Mouse (Mus musculus): Measurements from ENCODE around the gene B3galt4. TPM values are rescaled to one million over a fixed set of nuclear protein-coding genes. Genes with fewer than 3 reads are reported as not detected.

B3galt4 gene
- polyA plus RNA-seq, 1 experiment from 2014 or later = 4.0 TPM

GRCm38 (mm10) chr17:33973572-33973971 is 22.3 kb upstream of the B3galt4 start:
- Histone ChIP-seq H3K27me3 (ENCODE audit: control insufficient read depth, insufficient read depth, low read length) (peaks cover 15% of the 10 kb centered on the region), H3K9ac (ENCODE audit: low read length) (no peak overlapping the region), H3K4me3 (ENCODE audit: low read depth, low read length) (no peak overlapping the region), H3K27ac (ENCODE audit: low read depth, low read length) (no peak overlapping the region), H3K4me2 (ENCODE audit: low read depth, low read length, severe bottlenecking) (no peak overlapping the region), H3K4me1 (replicated peaks; ENCODE audit: control insufficient read depth, insufficient read depth, low read length) (peaks cover 6% of the 10 kb centered on the region; the same call in 1 of the 2 replicates), H3K9me3 (ENCODE audit: control insufficient read depth, low read length) (no peaks in the 10 kb centered on the region), H3K36me3 (ENCODE audit: control insufficient read depth, insufficient read depth, low read length) (no peaks in the 10 kb centered on the region)
- DNase-seq (ENCODE audit: low spot score) (no peak), ATAC-seq (replicated peaks; ENCODE audit: low FRiP score) (no peak)
- WGBS = 71% methylated on average over 3 of the region's 3 CpGs

- no peaks in the 10 kb centered on the region for H3K36me3 ChIP-seq (ENCODE audit: control insufficient read depth, insufficient read depth, low read length)
These were observed 21.4 kb upstream of the B3galt4 start for GRCm38 (mm10) chr17:33972691-33973090.

GRCm38 (mm10) chr17:33969394-33969793 is 18.1 kb upstream of the B3galt4 start:
- H3K27ac ChIP-seq (ENCODE audit: low read depth, low read length) = no peak overlapping the region
- H3K9me3 ChIP-seq (ENCODE audit: control insufficient read depth, low read length) = no peaks in the 10 kb centered on the region
- H3K27me3 ChIP-seq (ENCODE audit: control insufficient read depth, insufficient read depth, low read length) = no peaks in the 10 kb centered on the region
- 73% methylated on average over 4 of the region's 4 CpGs for WGBS
- H3K4me3 ChIP-seq (ENCODE audit: low read depth, low read length) = no peak overlapping the region
- H3K4me1 ChIP-seq (replicated peaks; ENCODE audit: control insufficient read depth, insufficient read depth, low read length) = no peaks in the 10 kb centered on the region
- ATAC-seq (replicated peaks; ENCODE audit: low FRiP score) (no peak), DNase-seq (ENCODE audit: low spot score) (no peak)
- H3K4me2 ChIP-seq (ENCODE audit: low read depth, low read length, severe bottlenecking) = no peak overlapping the region
- no peak overlapping the region for H3K9ac ChIP-seq (ENCODE audit: low read length)
- no peaks in the 10 kb centered on the region for H3K36me3 ChIP-seq (ENCODE audit: control insufficient read depth, insufficient read depth, low read length)

More at GRCm38 (mm10) chr17:33972691-33973090, 21.4 kb upstream of the B3galt4 start:
- Histone ChIP-seq H3K4me3 (ENCODE audit: low read depth, low read length) (no peak overlapping the region), H3K9ac (ENCODE audit: low read length) (no peak overlapping the region), H3K9me3 (ENCODE audit: control insufficient read depth, low read length) (no peaks in the 10 kb centered on the region), H3K27me3 (ENCODE audit: control insufficient read depth, insufficient read depth, low read length) (peaks cover 6% of the 10 kb centered on the region), H3K4me2 (ENCODE audit: low read depth, low read length, severe bottlenecking) (no peak overlapping the region), H3K27ac (ENCODE audit: low read depth, low read length) (no peak overlapping the region), H3K4me1 (replicated peaks; ENCODE audit: control insufficient read depth, insufficient read depth, low read length) (no peaks in the 10 kb centered on the region)
- DNase-seq (ENCODE audit: low spot score) (no peak), ATAC-seq (replicated peaks; ENCODE audit: low FRiP score) (no peak)
- 11% methylated on average over 1 of the region's 1 CpGs for WGBS

GRCm38 (mm10) chr17:33968927-33969326 is 17.6 kb upstream of the B3galt4 start:
- no peak overlapping the region for H3K4me3 ChIP-seq (ENCODE audit: low read depth, low read length)
- DNase-seq (ENCODE audit: low spot score) = no peak

GRCm38 (mm10) chr17:33968489-33968888 is 17.2 kb upstream of the B3galt4 start:
- peak; percentile 79 for ATAC-seq (replicated peaks; ENCODE audit: low FRiP score)
- H3K4me3 ChIP-seq (ENCODE audit: low read depth, low read length) = no peak overlapping the region

More at GRCm38 (mm10) chr17:33968927-33969326, 17.6 kb upstream of the B3galt4 start:
- 33% methylated on average over 5 of the region's 5 CpGs for WGBS
- no peaks in the 10 kb centered on the region for H3K27me3 ChIP-seq (ENCODE audit: control insufficient read depth, insufficient read depth, low read length)
- H3K36me3 ChIP-seq (ENCODE audit: control insufficient read depth, insufficient read depth, low read length) = no peaks in the 10 kb centered on the region
- H3K4me1 ChIP-seq (replicated peaks; ENCODE audit: control insufficient read depth, insufficient read depth, low read length) = no peaks in the 10 kb centered on the region
- no peaks in the 10 kb centered on the region for H3K9me3 ChIP-seq (ENCODE audit: control insufficient read depth, low read length)
- ATAC-seq (replicated peaks; ENCODE audit: low FRiP score) = peak; percentile 24; the same call in 1 of the 2 replicates
- no peak overlapping the region for H3K4me2 ChIP-seq (ENCODE audit: low read depth, low read length, severe bottlenecking)
- no peak overlapping the region for H3K27ac ChIP-seq (ENCODE audit: low read depth, low read length)
- H3K9ac ChIP-seq (ENCODE audit: low read length) = no peak overlapping the region

GRCm38 (mm10) chr17:33965846-33966550 is 14.7 kb upstream of the B3galt4 start:
- ATAC-seq (replicated peaks; ENCODE audit: low FRiP score) = no peak
- Histone ChIP-seq H3K27ac (ENCODE audit: low read depth, low read length) (no peak overlapping the region), H3K9me3 (ENCODE audit: control insufficient read depth, low read length) (no peaks in the 10 kb centered on the region), H3K4me1 (replicated peaks; ENCODE audit: control insufficient read depth, insufficient read depth, low read length) (no peaks in the 10 kb centered on the region), H3K4me3 (ENCODE audit: low read depth, low read length) (no peak overlapping the region), H3K4me2 (ENCODE audit: low read depth, low read length, severe bottlenecking) (no peak overlapping the region), H3K27me3 (ENCODE audit: control insufficient read depth, insufficient read depth, low read length) (no peaks in the 10 kb centered on the region), H3K36me3 (ENCODE audit: control insufficient read depth, insufficient read depth, low read length) (peaks cover 4% of the 10 kb centered on the region; the same call in 1 of the 2 replicates), H3K9ac (ENCODE audit: low read length) (no peak overlapping the region)
- WGBS = 89% methylated on average over 16 of the region's 16 CpGs
- no peak for DNase-seq (ENCODE audit: low spot score)

More at GRCm38 (mm10) chr17:33968489-33968888, 17.2 kb upstream of the B3galt4 start:
- no peak overlapping the region for H3K9ac ChIP-seq (ENCODE audit: low read length)
- 0 out of 2 replicates have a peak overlapping the region, but pooled peaks have one; percentile 5 for H3K4me2 ChIP-seq (ENCODE audit: low read depth, low read length, severe bottlenecking)
- WGBS = 3% methylated on average over 9 of the region's 9 CpGs
- no peak overlapping the region for H3K27ac ChIP-seq (ENCODE audit: low read depth, low read length)
- no peaks in the 10 kb centered on the region for H3K27me3 ChIP-seq (ENCODE audit: control insufficient read depth, insufficient read depth, low read length)
- H3K36me3 ChIP-seq (ENCODE audit: control insufficient read depth, insufficient read depth, low read length) = no peaks in the 10 kb centered on the region; the same call in 1 of the 2 replicates
- H3K9me3 ChIP-seq (ENCODE audit: control insufficient read depth, low read length) = no peaks in the 10 kb centered on the region
- DNase-seq (ENCODE audit: low spot score) = peak; percentile 91
- no peaks in the 10 kb centered on the region for H3K4me1 ChIP-seq (replicated peaks; ENCODE audit: control insufficient read depth, insufficient read depth, low read length)

- Histone ChIP-seq H3K36me3 (ENCODE audit: control insufficient read depth, insufficient read depth, low read length) (peaks cover 4% of the 10 kb centered on the region; the same call in 1 of the 2 replicates), H3K27ac (ENCODE audit: low read depth, low read length) (no peak overlapping the region), H3K4me2 (ENCODE audit: low read depth, low read length, severe bottlenecking) (no peak overlapping the region), H3K27me3 (ENCODE audit: control insufficient read depth, insufficient read depth, low read length) (no peaks in the 10 kb centered on the region), H3K4me3 (ENCODE audit: low read depth, low read length) (no peak overlapping the region), H3K9ac (ENCODE audit: low read length) (no peak overlapping the region), H3K9me3 (ENCODE audit: control insufficient read depth, low read length) (no peaks in the 10 kb centered on the region), H3K4me1 (replicated peaks; ENCODE audit: control insufficient read depth, insufficient read depth, low read length) (no peaks in the 10 kb centered on the region)
- WGBS = 94% methylated on average over 17 of the region's 17 CpGs
- no peak for ATAC-seq (replicated peaks; ENCODE audit: low FRiP score)
- DNase-seq (ENCODE audit: low spot score) = no peak
These were observed 14.0 kb upstream of the B3galt4 start for GRCm38 (mm10) chr17:33965082-33965845.

GRCm38 (mm10) chr17:33962876-33963275 is 11.6 kb upstream of the B3galt4 start:
- H3K36me3 ChIP-seq (ENCODE audit: control insufficient read depth, insufficient read depth, low read length) = peaks cover 4% of the 10 kb centered on the region; the same call in 1 of the 2 replicates

More at GRCm38 (mm10) chr17:33962876-33963275, 11.6 kb upstream of the B3galt4 start:
- ATAC-seq (replicated peaks; ENCODE audit: low FRiP score) (no peak), DNase-seq (ENCODE audit: low spot score) (no peak)
- H3K27ac ChIP-seq (ENCODE audit: low read depth, low read length) = no peak overlapping the region
- no peak overlapping the region for H3K4me3 ChIP-seq (ENCODE audit: low read depth, low read length)
- no peak overlapping the region for H3K9ac ChIP-seq (ENCODE audit: low read length)
- no peaks in the 10 kb centered on the region for H3K27me3 ChIP-seq (ENCODE audit: control insufficient read depth, insufficient read depth, low read length)
- no peaks in the 10 kb centered on the region for H3K9me3 ChIP-seq (ENCODE audit: control insufficient read depth, low read length)
- no peak overlapping the region for H3K4me2 ChIP-seq (ENCODE audit: low read depth, low read length, severe bottlenecking)
- H3K4me1 ChIP-seq (replicated peaks; ENCODE audit: control insufficient read depth, insufficient read depth, low read length) = no peaks in the 10 kb centered on the region
- WGBS = 95% methylated on average over 7 of the region's 7 CpGs
